Mouse (Mus musculus) intestine, embryonic 16.5 days (tissue): ENCODE results near the gene Dph1. TPM values are rescaled to one million over a fixed set of nuclear protein-coding genes. Genes with fewer than 3 reads are reported as not detected.

Experiments used
- ATAC-seq: fragments of 200-750 bp; cut with Nextera tagmentation; 2 replicates; pipeline ENCODE4 v1.8.0; 2017; ENCODE audit warnings: moderate TSS enrichment, moderate library complexity
- H3K27ac ChIP-seq: fragments of 300-500 bp; sonication (generic); 2 replicates; pipeline ENCODE4 v1.5.1; 2014; ENCODE audit warnings: mild to moderate bottlenecking, low read length
- H3K27me3 ChIP-seq: fragments of 300-500 bp; sonication (generic); replicated peaks from 2 replicates; pipeline ENCODE4 v1.6.1; 2014; ENCODE audit warnings: low read length, control low read depth, mixed read lengths; ENCODE audit not compliant: control insufficient read depth, insufficient read depth
- H3K36me3 ChIP-seq: fragments of 300-500 bp; sonication (generic); 2 replicates; pipeline ENCODE4 v1.6.1; 2014; ENCODE audit warnings: low read length, control low read depth; ENCODE audit not compliant: control insufficient read depth, insufficient read depth
- H3K4me1 ChIP-seq: fragments of 300-500 bp; sonication (generic); 2 replicates; pipeline ENCODE4 v1.6.1; 2014; ENCODE audit warnings: low read length, control low read depth, mixed read lengths; ENCODE audit not compliant: control insufficient read depth, insufficient read depth
- H3K4me2 ChIP-seq: fragments of 300-500 bp; sonication (generic); 2 replicates; pipeline ENCODE4 v1.6.1; 2014; ENCODE audit warnings: low read depth, low read length, control low read depth
- H3K4me3 ChIP-seq: fragments of 300-500 bp; sonication (generic); 2 replicates; pipeline ENCODE4 v1.5.1; 2014; ENCODE audit warnings: mild to moderate bottlenecking, low read length
- H3K9ac ChIP-seq: fragments of 300-500 bp; sonication (generic); 2 replicates; pipeline ENCODE4 v1.6.1; 2014; ENCODE audit warnings: low read depth, low read length
- H3K9me3 ChIP-seq: fragments of 300-500 bp; sonication (generic); 2 replicates; pipeline ENCODE4 v1.6.1; 2016; ENCODE audit warnings: low read length, control low read depth; ENCODE audit not compliant: control insufficient read depth
- WGBS: fragments of 180-500 bp; shearing (Covaris S2); extraction: QIAGEN DNeasy Blood & Tissue Kit; methylation state at CpG from one replicate; pipeline ENCODE4 v1.1.7; 2014; 5-methylcytosine and 5-hydroxymethylcytosine counted together
- polyA plus RNA-seq: library from polyadenylated mRNA; unstranded; fragments of >200 nt; fragmentation: Nextera tagmentation; extraction: Ambion mirVana; gene quantifications from 2 replicates; pipeline ENCODE4 v1.2.1, GENCODE M21; 2015

The Dph1 gene
- polyA plus RNA-seq, 1 experiment from 2014 or later = 22.7 TPM

GRCm38 (mm10) chr11:75171186-75171865, 19.7 kb downstream of the Dph1 start:
- no peak overlapping the region for H3K27ac ChIP-seq
- no peak overlapping the region for H3K9ac ChIP-seq
- H3K9me3 ChIP-seq = no peaks in the 10 kb centered on the region
- no peak for ATAC-seq
- H3K4me1 ChIP-seq = peaks cover 50% of the 10 kb centered on the region
- H3K4me2 ChIP-seq = peak overlapping the region; percentile 96
- peaks cover 56% of the 10 kb centered on the region for H3K27me3 ChIP-seq
- WGBS = 14% methylated on average over 17 of the region's 17 CpGs
- no peaks in the 10 kb centered on the region for H3K36me3 ChIP-seq
- H3K4me3 ChIP-seq = no peak overlapping the region

- peaks cover 3% of the 10 kb centered on the region; the same call in 1 of the 2 replicates for H3K36me3 ChIP-seq
- peaks cover 61% of the 10 kb centered on the region for H3K4me1 ChIP-seq
- WGBS = 0% methylated on average over 38 of the region's 38 CpGs
- peak overlapping the region; percentile 77 for H3K4me3 ChIP-seq
- peak overlapping the region; percentile 51 for H3K9ac ChIP-seq
- peaks cover 61% of the 10 kb centered on the region for H3K27me3 ChIP-seq
- no peaks in the 10 kb centered on the region for H3K9me3 ChIP-seq
- peak overlapping the region; percentile 97 for H3K4me2 ChIP-seq
- peak overlapping the region; percentile 41; the same call in 1 of the 2 replicates for H3K27ac ChIP-seq
- peak; percentile 42 for ATAC-seq
Observed at GRCm38 (mm10) chr11:75170136-75170751, 20.8 kb downstream of the Dph1 start.

GRCm38 (mm10) chr11:75169405-75170080, 21.5 kb downstream of the Dph1 start, which contains the start of gene Hic1:
TSS of gene Hic1 (minus strand) at chr11:75169519.
- H3K4me3 ChIP-seq = peak within 1 kb of the TSS; percentile 77
- H3K36me3 ChIP-seq = peaks cover 3% of the 10 kb centered on the region; the same call in 1 of the 2 replicates
- peaks cover 63% of the 10 kb centered on the region for H3K27me3 ChIP-seq
- H3K27ac ChIP-seq = peak within 1 kb of the TSS; percentile 96
- peak within 1 kb of the TSS; percentile 97 for H3K4me2 ChIP-seq
- WGBS = 3% methylated on average over 23 of the region's 23 CpGs
- no peak for ATAC-seq
- H3K4me1 ChIP-seq = peaks cover 67% of the 10 kb centered on the region
- peak within 1 kb of the TSS; percentile 77 for H3K9ac ChIP-seq
- no peaks in the 10 kb centered on the region for H3K9me3 ChIP-seq

- under 1% methylated on average over 83 of the region's 83 CpGs for WGBS
- Histone ChIP-seq H3K9ac (peak overlapping the region; percentile 77), H3K27me3 (peaks cover 64% of the 10 kb centered on the region), H3K4me2 (peak overlapping the region; percentile 97), H3K9me3 (no peaks in the 10 kb centered on the region), H3K36me3 (peaks cover 3% of the 10 kb centered on the region), H3K27ac (peak overlapping the region; percentile 96), H3K4me3 (peak overlapping the region; percentile 77), H3K4me1 (peaks cover 63% of the 10 kb centered on the region)
- peak; percentile 50 for ATAC-seq
Observed at GRCm38 (mm10) chr11:75168590-75169361, 22.3 kb downstream of the Dph1 start.

- peak overlapping the region; percentile 97 for H3K4me2 ChIP-seq
- no peak for ATAC-seq
- no peaks in the 10 kb centered on the region for H3K9me3 ChIP-seq
- H3K27ac ChIP-seq = peak overlapping the region; percentile 96
- H3K4me3 ChIP-seq = peak overlapping the region; percentile 77
- peaks cover 9% of the 10 kb centered on the region for H3K36me3 ChIP-seq
- H3K9ac ChIP-seq = peak overlapping the region; percentile 77
- WGBS = 7% methylated on average over 53 of the region's 63 CpGs
- peaks cover 66% of the 10 kb centered on the region for H3K4me1 ChIP-seq
- H3K27me3 ChIP-seq = peaks cover 59% of the 10 kb centered on the region
Observed at GRCm38 (mm10) chr11:75167643-75168589, 23.1 kb downstream of the Dph1 start.

GRCm38 (mm10) chr11:75166861-75167642, 24.0 kb downstream of the Dph1 start:
- Histone ChIP-seq H3K4me1 (peaks cover 63% of the 10 kb centered on the region), H3K27me3 (peaks cover 52% of the 10 kb centered on the region)

GRCm38 (mm10) chr11:75166193-75166842, 24.7 kb downstream of the Dph1 start:
- Histone ChIP-seq H3K4me2 (peak overlapping the region; percentile 97), H3K9me3 (no peaks in the 10 kb centered on the region), H3K27ac (peak overlapping the region; percentile 96), H3K36me3 (peaks cover 9% of the 10 kb centered on the region), H3K4me1 (peaks cover 60% of the 10 kb centered on the region), H3K27me3 (peaks cover 49% of the 10 kb centered on the region), H3K9ac (peak overlapping the region; percentile 77), H3K4me3 (peak overlapping the region; percentile 77)
- WGBS = 11% methylated on average over 55 of the region's 55 CpGs
- ATAC-seq = no peak

More at GRCm38 (mm10) chr11:75166861-75167642, 24.0 kb downstream of the Dph1 start:
- Histone ChIP-seq H3K27ac (peak overlapping the region; percentile 96), H3K9ac (peak overlapping the region; percentile 77), H3K36me3 (peaks cover 9% of the 10 kb centered on the region), H3K4me2 (peak overlapping the region; percentile 97), H3K4me3 (peak overlapping the region; percentile 77), H3K9me3 (no peaks in the 10 kb centered on the region)
- no peak for ATAC-seq
- 7% methylated on average over 62 of the region's 68 CpGs for WGBS
